ENCODE assay signal across 9 mouse cellular contexts in genomic region chr13:8744565-8744964, GRCm38 (mm10).
DNase-seq lines count a peak whose midpoint lies in the region; ATAC-seq and TF ChIP-seq lines count a peak whose summit lies in the region.
"Had no signal": no experiment of that assay in that cellular context is flagged by ENCODE, and none has a peak within 500 bp of the region (broad histone marks: within the 10 kb centered on the region; RNA-seq: fewer than 3 reads in every experiment).

No protein-coding gene starts in this region.

- H3K4me2 ChIP-seq in hindbrain, postnatal 0 days (ENCODE audit: low read depth, low read length), result no peak overlapping the region
- H3K4me2 ChIP-seq in hindbrain, embryonic 13.5 days, result no peak overlapping the region

- DNase-seq in hindbrain, postnatal 0 days (ENCODE audit: low spot score), result peak; percentile 28
- DNase-seq in CD4-positive, CD25-positive, alpha-beta regulatory T cell, adult 2 months (ENCODE audit: low read depth, low spot score), result peak; percentile 45
- peak; percentile 41 for DNase-seq in MN1 (ENCODE audit: low spot score)
- DNase-seq in embryo, embryonic 10.5 days (ENCODE audit: low spot score), result peak; percentile 59
- no peak for DNase-seq in frontal cortex, postnatal 25 days (ENCODE audit: low spot score in 2 of 2)
- no peak for DNase-seq in layer of hippocampus, adult 9-11 months

- H3K4me3 ChIP-seq in hindbrain, postnatal 0 days (ENCODE audit: low read length), result no peak overlapping the region
- H3K4me3 ChIP-seq in hindbrain, embryonic 13.5 days, result no peak overlapping the region
- H3K4me3 ChIP-seq: erythroblast, embryonic 14.5 days had no signal

- no peaks in the 10 kb centered on the region for H3K4me1 ChIP-seq in hindbrain, postnatal 0 days (ENCODE audit: insufficient read depth, low read length)
- H3K4me1 ChIP-seq in hindbrain, embryonic 13.5 days (replicated peaks), result no peaks in the 10 kb centered on the region

- H3K9ac ChIP-seq in hindbrain, postnatal 0 days (replicated peaks; ENCODE audit: low read length), result no peak overlapping the region
- no peak overlapping the region for H3K9ac ChIP-seq in hindbrain, embryonic 13.5 days

- H3K27me3 ChIP-seq in hindbrain, postnatal 0 days (ENCODE audit: insufficient read depth, low read length), result no peaks in the 10 kb centered on the region
- no peaks in the 10 kb centered on the region for H3K27me3 ChIP-seq in hindbrain, embryonic 13.5 days

- WGBS in hindbrain, postnatal 0 days, result 53% methylated on average over 3 of the region's 3 CpGs
- 62% methylated on average over 3 of the region's 3 CpGs for WGBS in hindbrain, embryonic 13.5 days

- ATAC-seq in hindbrain, postnatal 0 days, result no peak
- ATAC-seq in hindbrain, embryonic 13.5 days (ENCODE audit: low FRiP score), result no peak
- peak; percentile 57; the same call in 1 of the 2 replicates for ATAC-seq in megakaryocyte, adult 5-6 weeks (ENCODE audit: poor library complexity, severe bottlenecking)

- no peaks in the 10 kb centered on the region for H3K9me3 ChIP-seq in hindbrain, postnatal 0 days (ENCODE audit: low read length)
- H3K9me3 ChIP-seq in hindbrain, embryonic 13.5 days, result no peaks in the 10 kb centered on the region

- TF ChIP-seq CTCF in hindbrain, postnatal 0 days (IDR thresholded peaks at IDR 0.05; ENCODE audit: low read depth), result peak; percentile 61

- H3K27ac ChIP-seq in hindbrain, postnatal 0 days, result no peak overlapping the region
- H3K27ac ChIP-seq in hindbrain, embryonic 13.5 days, result no peak overlapping the region

- no peaks in the 10 kb centered on the region for H3K36me3 ChIP-seq in hindbrain, postnatal 0 days (ENCODE audit: insufficient read depth, low read length)
- no peaks in the 10 kb centered on the region for H3K36me3 ChIP-seq in hindbrain, embryonic 13.5 days

Comparison
In these comparisons a context has a peak if more than half of its experiments do, and no peak if none do; other contexts are left out.
1. DNase-seq: peak in hindbrain, postnatal 0 days (single experiment), CD4-positive, CD25-positive, alpha-beta regulatory T cell, adult 2 months (single experiment), MN1 (single experiment) and embryo, embryonic 10.5 days (single experiment); none in frontal cortex, postnatal 25 days (0 of 2) and layer of hippocampus, adult 9-11 months (single experiment).